Mouse (Mus musculus): ENCODE data around the gene Parl. TPM values are rescaled to one million over a fixed set of nuclear protein-coding genes. Genes with fewer than 3 reads are reported as not detected.

Gene Parl
- polyA plus RNA-seq (2015; fragmentation: Nextera tagmentation; extraction: Ambion mirVana), result 81.4 and 84.5 TPM in 2 replicates

GRCm38 (mm10) chr16:20301770-20302649 is at the start of gene Parl:
Gene Parl, minus strand, starts transcription at chr16:20302387.
- H3K4me1 ChIP-seq, result peaks cover 20% of the 10 kb centered on the region
- peak within 1 kb of the TSS; percentile 64 for H3K4me2 ChIP-seq
- peak; percentile 89 for ATAC-seq (ENCODE audit: borderline replicate concordance, extremely low read depth, low FRiP score, low TSS enrichment)
- no peaks in the 10 kb centered on the region for H3K27me3 ChIP-seq
- peak within 1 kb of the TSS; percentile 71 for H3K9ac ChIP-seq
- peak within 1 kb of the TSS; percentile 57 for H3K27ac ChIP-seq
- peak within 1 kb of the TSS; percentile 83 for H3K4me3 ChIP-seq
- peaks cover 5% of the 10 kb centered on the region; the same call in 1 of the 2 replicates for H3K36me3 ChIP-seq
- H3K9me3 ChIP-seq, result no peaks in the 10 kb centered on the region
- under 1% methylated on average over 52 of the region's 52 CpGs for WGBS

GRCm38 (mm10) chr16:20345464-20345863 is 43.3 kb upstream of the Parl start:
- Histone ChIP-seq H3K4me2 (no peak overlapping the region), H3K4me3 (no peak overlapping the region), H3K27me3 (no peaks in the 10 kb centered on the region), H3K4me1 (no peaks in the 10 kb centered on the region), H3K36me3 (peaks cover 11% of the 10 kb centered on the region; the same call in 1 of the 2 replicates), H3K9me3 (no peaks in the 10 kb centered on the region), H3K27ac (no peak overlapping the region), H3K9ac (no peak overlapping the region)
- WGBS, result 80% methylated on average over 1 of the region's 1 CpGs
- ATAC-seq (ENCODE audit: borderline replicate concordance, extremely low read depth, low FRiP score, low TSS enrichment), result no peak

- no peak for ATAC-seq (ENCODE audit: borderline replicate concordance, extremely low read depth, low FRiP score, low TSS enrichment)
- 85% methylated on average over 3 of the region's 3 CpGs for WGBS
- Histone ChIP-seq H3K9me3 (no peaks in the 10 kb centered on the region), H3K36me3 (peaks cover 26% of the 10 kb centered on the region), H3K4me3 (no peak overlapping the region), H3K4me1 (no peaks in the 10 kb centered on the region), H3K4me2 (no peak overlapping the region), H3K27me3 (no peaks in the 10 kb centered on the region), H3K27ac (no peak overlapping the region), H3K9ac (no peak overlapping the region)
These were observed 36.4 kb upstream of the Parl start for GRCm38 (mm10) chr16:20338616-20339015.

GRCm38 (mm10) chr16:20334918-20335317 is 32.7 kb upstream of the Parl start:
- H3K9ac ChIP-seq, result no peak overlapping the region
- WGBS, result 95% methylated on average over 8 of the region's 8 CpGs
- H3K27ac ChIP-seq, result no peak overlapping the region
- H3K9me3 ChIP-seq, result no peaks in the 10 kb centered on the region
- no peak overlapping the region for H3K4me3 ChIP-seq
- H3K4me1 ChIP-seq, result no peaks in the 10 kb centered on the region
- peaks cover 33% of the 10 kb centered on the region for H3K36me3 ChIP-seq
- ATAC-seq (ENCODE audit: borderline replicate concordance, extremely low read depth, low FRiP score, low TSS enrichment), result no peak
- H3K27me3 ChIP-seq, result no peaks in the 10 kb centered on the region
- H3K4me2 ChIP-seq, result no peak overlapping the region

GRCm38 (mm10) chr16:20328306-20328705 is 26.1 kb upstream of the Parl start:
- H3K4me3 ChIP-seq, result no peak overlapping the region
- no peaks in the 10 kb centered on the region for H3K9me3 ChIP-seq
- 85% methylated on average over 5 of the region's 5 CpGs for WGBS
- H3K36me3 ChIP-seq, result peaks cover 10% of the 10 kb centered on the region; the same call in 1 of the 2 replicates
- ATAC-seq (ENCODE audit: borderline replicate concordance, extremely low read depth, low FRiP score, low TSS enrichment), result no peak
- H3K27me3 ChIP-seq, result no peaks in the 10 kb centered on the region
- no peak overlapping the region for H3K4me2 ChIP-seq
- H3K27ac ChIP-seq, result no peak overlapping the region
- no peak overlapping the region for H3K9ac ChIP-seq
- no peaks in the 10 kb centered on the region for H3K4me1 ChIP-seq

- WGBS, result 48% methylated on average over 5 of the region's 5 CpGs
- no peak within 1 kb of the TSS for H3K9ac ChIP-seq
- no peak within 1 kb of the TSS for H3K27ac ChIP-seq
These were observed 23.1 kb upstream of the Parl start, which contains the start of gene Cyp2ab1 for GRCm38 (mm10) chr16:20325286-20325685. Gene Cyp2ab1, minus strand, starts transcription at chr16:20325404.

GRCm38 (mm10) chr16:20323907-20324306 is 21.7 kb upstream of the Parl start:
- no peak for ATAC-seq (ENCODE audit: borderline replicate concordance, extremely low read depth, low FRiP score, low TSS enrichment)
- H3K27me3 ChIP-seq, result no peaks in the 10 kb centered on the region
- no peak overlapping the region for H3K4me2 ChIP-seq
- WGBS, result 60% methylated on average over 5 of the region's 5 CpGs
- H3K36me3 ChIP-seq, result no peaks in the 10 kb centered on the region
- no peak overlapping the region for H3K4me3 ChIP-seq
- no peak overlapping the region for H3K9ac ChIP-seq
- H3K9me3 ChIP-seq, result no peaks in the 10 kb centered on the region
- no peak overlapping the region for H3K27ac ChIP-seq
- H3K4me1 ChIP-seq, result no peaks in the 10 kb centered on the region

More at GRCm38 (mm10) chr16:20325286-20325685, 23.1 kb upstream of the Parl start, which contains the start of gene Cyp2ab1:
- Histone ChIP-seq H3K36me3 (no peaks in the 10 kb centered on the region), H3K4me2 (no peak within 1 kb of the TSS), H3K9me3 (no peaks in the 10 kb centered on the region), H3K4me3 (no peak within 1 kb of the TSS), H3K4me1 (no peaks in the 10 kb centered on the region), H3K27me3 (no peaks in the 10 kb centered on the region)
- ATAC-seq (ENCODE audit: borderline replicate concordance, extremely low read depth, low FRiP score, low TSS enrichment), result no peak

- WGBS, result 72% methylated on average over 4 of the region's 4 CpGs
- Histone ChIP-seq H3K9ac (no peak overlapping the region), H3K27ac (no peak overlapping the region), H3K27me3 (no peaks in the 10 kb centered on the region), H3K4me3 (no peak overlapping the region), H3K9me3 (no peaks in the 10 kb centered on the region), H3K4me1 (no peaks in the 10 kb centered on the region), H3K36me3 (no peaks in the 10 kb centered on the region), H3K4me2 (no peak overlapping the region)
- no peak for ATAC-seq (ENCODE audit: borderline replicate concordance, extremely low read depth, low FRiP score, low TSS enrichment)
These were observed 20.1 kb upstream of the Parl start for GRCm38 (mm10) chr16:20322274-20322673.

GRCm38 (mm10) chr16:20316770-20317169 is 14.6 kb upstream of the Parl start:
- H3K4me1 ChIP-seq, result no peaks in the 10 kb centered on the region
- H3K27ac ChIP-seq, result no peak overlapping the region
- no peak overlapping the region for H3K4me2 ChIP-seq
- no peak for ATAC-seq (ENCODE audit: borderline replicate concordance, extremely low read depth, low FRiP score, low TSS enrichment)
- no peaks in the 10 kb centered on the region for H3K9me3 ChIP-seq
- H3K4me3 ChIP-seq, result no peak overlapping the region
- no peaks in the 10 kb centered on the region for H3K27me3 ChIP-seq
- no peaks in the 10 kb centered on the region for H3K36me3 ChIP-seq
- WGBS, result 66% methylated on average over 6 of the region's 6 CpGs
- no peak overlapping the region for H3K9ac ChIP-seq

- Histone ChIP-seq H3K4me1 (no peaks in the 10 kb centered on the region), H3K4me2 (no peak overlapping the region), H3K27ac (no peak overlapping the region), H3K4me3 (no peak overlapping the region), H3K27me3 (no peaks in the 10 kb centered on the region), H3K36me3 (no peaks in the 10 kb centered on the region), H3K9ac (no peak overlapping the region), H3K9me3 (no peaks in the 10 kb centered on the region)
- no peak for ATAC-seq (ENCODE audit: borderline replicate concordance, extremely low read depth, low FRiP score, low TSS enrichment)
- WGBS, result 74% methylated on average over 4 of the region's 4 CpGs
These were observed 13.1 kb upstream of the Parl start for GRCm38 (mm10) chr16:20315266-20315665.

- Histone ChIP-seq H3K4me2 (no peak overlapping the region), H3K27me3 (no peaks in the 10 kb centered on the region), H3K27ac (no peak overlapping the region), H3K4me3 (no peak overlapping the region), H3K36me3 (no peaks in the 10 kb centered on the region), H3K4me1 (no peaks in the 10 kb centered on the region), H3K9me3 (no peaks in the 10 kb centered on the region), H3K9ac (no peak overlapping the region)
- WGBS, result 59% methylated on average over 14 of the region's 14 CpGs
- ATAC-seq (ENCODE audit: borderline replicate concordance, extremely low read depth, low FRiP score, low TSS enrichment), result no peak
These were observed 10.1 kb upstream of the Parl start for GRCm38 (mm10) chr16:20312272-20312671.

GRCm38 (mm10) chr16:20300076-20300475 is 2.1 kb downstream of the Parl start:
- H3K9me3 ChIP-seq, result no peaks in the 10 kb centered on the region
- H3K4me2 ChIP-seq, result no peak overlapping the region
- H3K4me1 ChIP-seq, result peaks cover 20% of the 10 kb centered on the region
- H3K27me3 ChIP-seq, result no peaks in the 10 kb centered on the region
- ATAC-seq (ENCODE audit: borderline replicate concordance, extremely low read depth, low FRiP score, low TSS enrichment), result no peak
- no peak overlapping the region for H3K9ac ChIP-seq
- H3K4me3 ChIP-seq, result no peak overlapping the region
- peaks cover 22% of the 10 kb centered on the region; the same call in 1 of the 2 replicates for H3K36me3 ChIP-seq
- 93% methylated on average over 2 of the region's 2 CpGs for WGBS
- H3K27ac ChIP-seq, result no peak overlapping the region
